Mouse (Mus musculus) thymus, postnatal 4 days (tissue): ENCODE results near the gene Phf21a.

ENCODE experiments used
- DNase-seq: peaks from one replicate; pipeline ENCODE4 v3.0.0; 2021

Gene Phf21a

DNA sequence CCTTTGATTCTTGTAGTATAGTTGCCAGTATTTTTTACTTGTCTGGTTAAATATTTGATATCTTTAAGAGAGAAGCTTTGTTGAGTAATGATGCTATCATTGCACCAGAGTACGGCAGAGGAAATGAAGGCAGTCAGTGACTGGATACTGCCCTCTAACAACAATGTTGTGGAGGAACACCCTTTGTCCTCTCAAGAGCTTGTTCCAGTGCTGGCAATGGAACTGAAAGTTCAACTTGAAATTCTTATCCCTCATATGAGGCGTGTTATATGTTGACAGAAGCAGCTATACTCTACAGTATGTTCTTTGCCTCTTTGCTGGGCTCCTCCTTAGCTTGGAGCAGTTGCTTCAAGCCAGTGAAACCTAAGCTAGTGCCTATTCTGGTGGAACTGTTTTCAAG is 147.4 kb downstream of the Phf21a start:
- no peak for DNase-seq

DNA sequence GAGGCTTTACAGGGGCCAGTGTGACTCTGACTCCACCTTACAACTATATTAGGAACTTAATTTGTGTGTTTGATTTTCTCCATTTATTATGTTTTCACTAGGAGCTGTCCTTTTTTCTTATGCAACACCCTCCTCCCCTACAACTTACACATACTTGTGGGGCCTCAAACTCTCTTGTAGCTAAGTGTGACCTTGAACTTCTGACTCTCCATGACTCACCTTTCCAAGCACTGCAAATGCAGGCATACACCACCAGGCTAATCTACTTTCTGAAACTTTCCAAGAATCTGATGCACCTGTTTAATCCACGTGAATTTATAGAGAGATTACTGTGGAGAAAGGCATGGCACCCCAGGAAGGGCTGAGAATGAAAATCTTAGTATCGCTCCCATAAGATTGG is 147.9 kb downstream of the Phf21a start:
- DNase-seq: no peak

DNA sequence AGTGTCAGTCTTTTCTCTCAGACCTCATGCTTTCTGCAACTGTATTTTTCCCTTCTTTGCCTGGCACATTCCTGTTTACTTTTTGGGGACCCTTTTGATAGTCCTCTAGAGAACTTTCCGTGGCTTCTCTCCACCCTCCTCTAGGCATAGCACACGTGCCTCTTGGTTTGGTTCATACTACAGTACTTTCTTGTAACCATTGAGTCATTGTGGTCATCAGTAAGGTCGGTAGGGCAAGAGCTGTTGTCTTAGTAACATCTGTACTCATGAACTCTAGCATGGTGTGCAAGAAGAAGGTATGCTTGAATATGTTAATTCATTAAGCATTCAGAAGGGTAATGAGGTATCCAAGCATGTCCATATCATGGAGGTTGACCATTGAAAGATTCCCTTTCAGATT is 148.4 kb downstream of the Phf21a start:
- no peak for DNase-seq

DNA sequence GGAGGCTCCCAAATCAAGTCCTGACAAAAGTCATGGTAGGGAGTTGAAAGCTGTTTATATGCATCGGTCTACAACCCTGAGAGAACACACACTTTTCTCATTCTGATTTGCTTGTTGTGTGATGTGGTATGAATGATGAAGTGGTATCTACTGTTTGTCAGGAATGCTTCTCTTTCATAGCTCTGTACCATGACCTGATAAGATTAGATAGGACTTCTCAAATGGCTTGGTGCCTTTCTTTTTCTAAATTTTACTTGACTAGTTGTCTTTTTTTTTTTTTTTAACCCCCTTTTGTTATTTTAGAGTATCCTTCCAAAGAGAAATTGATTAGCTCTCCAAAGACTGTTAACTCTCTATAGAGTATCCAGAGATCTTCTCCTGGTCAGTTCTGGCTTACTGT is 153.2 kb downstream of the Phf21a start:
- DNase-seq: no peak

DNA sequence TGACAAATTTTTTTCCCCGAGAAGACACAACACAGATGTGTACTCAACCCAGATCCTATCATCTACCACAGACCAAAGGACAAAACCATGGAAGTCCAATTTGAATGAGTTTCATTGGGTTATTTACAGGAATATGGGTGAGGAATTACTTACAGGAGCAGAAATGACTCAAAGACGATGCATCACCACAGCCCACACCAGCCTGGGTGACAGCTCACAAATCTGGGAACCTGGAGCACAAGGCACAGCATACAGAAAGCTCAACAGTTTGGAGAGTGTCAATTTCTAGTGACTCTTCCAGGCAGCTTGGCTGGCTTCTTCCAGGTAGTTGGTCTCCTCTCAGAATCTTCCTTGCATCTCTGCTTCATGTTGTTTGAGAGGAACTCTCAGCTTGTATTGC is 154.8 kb downstream of the Phf21a start:
- DNase-seq: no peak

DNA sequence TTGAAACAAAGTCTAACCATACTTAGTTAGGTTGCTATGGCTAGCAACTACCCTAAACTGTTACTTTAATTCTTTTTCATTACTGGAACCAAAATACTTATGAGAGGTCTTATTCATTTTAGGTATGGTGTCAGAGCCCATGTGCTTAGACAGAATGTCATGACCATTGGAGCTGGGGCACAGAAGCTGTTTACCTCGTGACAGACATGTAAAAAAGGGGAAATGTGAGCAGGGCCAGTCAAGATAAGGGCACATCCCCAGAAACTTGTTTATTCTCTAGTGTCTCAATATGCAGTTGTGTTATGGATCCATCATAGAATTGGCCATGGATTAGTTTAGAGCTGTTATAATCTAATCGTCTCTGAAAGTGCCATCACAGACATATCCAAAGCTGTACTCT is 157.6 kb downstream of the Phf21a start:
- no peak for DNase-seq

DNA sequence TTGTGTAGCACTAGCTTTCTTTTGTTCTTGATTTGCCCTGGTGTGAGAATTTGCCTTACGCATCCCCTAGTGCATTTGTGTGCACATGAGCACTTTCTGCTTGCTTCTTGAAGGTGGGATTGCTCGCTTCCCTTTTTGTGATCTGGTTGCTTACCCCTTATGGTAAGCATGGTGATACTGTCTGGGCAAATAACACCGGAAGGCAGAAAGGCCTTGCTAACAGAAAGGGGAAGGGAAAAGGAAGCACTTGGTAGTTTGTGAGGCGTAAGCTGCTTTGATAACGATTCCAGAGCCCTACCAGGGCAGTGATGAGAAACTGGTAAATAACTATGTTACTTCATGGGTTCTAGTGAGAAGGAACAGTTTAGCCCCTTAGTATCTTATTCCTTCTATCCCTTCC is 160.9 kb downstream of the Phf21a start:
- no peak for DNase-seq

DNA sequence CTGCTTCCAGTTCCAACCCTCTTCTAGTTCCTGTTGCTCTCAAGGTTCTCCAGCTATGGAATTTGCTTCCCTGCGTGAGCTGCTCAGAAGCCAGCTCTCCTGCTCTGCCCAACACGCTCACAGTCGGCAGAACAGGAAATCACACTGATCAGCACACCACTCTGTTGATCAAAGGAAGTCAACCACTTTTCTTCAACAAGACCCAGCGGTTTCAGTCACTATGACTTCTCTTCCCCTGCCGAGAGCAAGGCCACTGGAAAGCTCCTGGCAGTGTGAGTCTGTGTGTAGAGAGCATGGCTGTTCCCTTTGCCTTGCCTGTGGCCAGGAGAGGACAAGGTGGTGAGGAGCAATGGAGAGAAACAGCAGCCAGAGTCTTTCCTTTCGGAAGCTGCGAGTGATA is 163.2 kb downstream of the Phf21a start:
- peak; percentile 34 for DNase-seq

DNA sequence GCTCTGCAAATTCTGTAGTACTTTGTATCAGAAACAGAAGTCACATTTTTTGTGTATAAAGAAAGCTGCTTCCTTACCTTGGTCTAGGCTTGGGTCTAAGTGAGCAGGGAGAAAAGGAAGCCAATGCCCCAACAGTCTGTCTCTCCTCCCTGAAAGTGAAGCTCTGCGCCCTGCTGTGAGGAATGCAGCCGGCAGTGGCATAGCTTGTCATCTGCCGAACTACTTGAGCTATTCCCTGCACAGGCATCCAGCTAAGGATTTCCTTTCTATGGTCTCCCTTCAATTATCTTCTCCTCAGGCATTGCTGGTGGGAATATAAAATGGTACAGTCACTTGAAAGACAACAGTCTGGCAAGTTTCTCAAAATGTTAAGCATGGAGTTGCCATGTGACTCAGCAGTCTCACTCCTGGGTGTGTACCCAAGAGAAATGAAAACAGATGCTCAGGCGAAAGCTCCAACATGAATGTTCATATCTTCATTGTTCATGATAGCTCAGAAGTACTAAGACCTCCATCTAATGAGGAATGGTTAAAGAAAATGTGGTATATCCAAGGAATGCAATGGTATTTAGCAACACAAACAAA is 164.5 kb downstream of the Phf21a start:
- DNase-seq: no peak

DNA sequence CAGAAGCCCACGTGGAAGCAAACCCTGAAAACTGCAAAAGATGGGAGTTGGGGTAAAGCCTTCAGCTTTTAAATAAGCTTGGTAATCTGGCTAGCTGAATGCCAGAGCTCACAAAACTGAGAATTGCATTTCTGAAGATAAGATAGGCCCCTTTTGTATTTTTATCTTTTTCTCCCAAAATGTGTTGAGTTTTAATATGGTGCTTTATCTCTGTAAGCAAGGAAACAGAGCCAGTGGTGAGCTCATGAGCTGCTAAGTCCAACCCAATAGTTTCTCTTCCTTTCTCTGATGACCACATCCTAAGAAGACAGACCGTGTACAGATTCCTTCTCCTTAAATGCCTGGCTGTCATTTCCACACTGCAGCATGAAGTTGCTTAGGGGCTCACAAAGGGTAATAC is 167.0 kb downstream of the Phf21a start:
- no peak for DNase-seq

DNA sequence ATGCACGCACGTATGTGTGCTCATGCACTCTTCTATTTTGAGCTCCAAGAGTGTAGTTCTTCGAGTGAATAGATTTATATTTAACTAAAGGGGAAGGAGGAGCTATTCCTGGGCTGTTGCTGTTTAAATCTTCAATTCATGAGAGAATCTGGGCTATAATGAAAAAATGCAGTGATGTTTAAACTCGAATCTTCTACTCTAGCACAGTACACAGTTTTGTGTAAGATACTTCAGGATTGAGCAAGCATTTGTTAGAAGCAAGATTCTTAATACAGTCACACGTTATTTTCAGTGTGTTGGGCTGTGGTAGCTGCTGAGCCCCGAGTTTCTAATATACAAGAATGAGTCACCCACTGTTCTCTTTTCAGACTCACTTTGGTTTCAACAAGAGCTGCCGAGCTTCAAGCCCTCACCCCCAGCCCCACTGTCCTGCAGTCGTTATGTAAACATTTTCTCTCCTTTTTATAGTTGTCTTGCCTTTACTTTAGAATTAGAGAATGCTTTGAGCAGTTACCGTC is 173.2 kb downstream of the Phf21a start:
- no peak for DNase-seq

DNA sequence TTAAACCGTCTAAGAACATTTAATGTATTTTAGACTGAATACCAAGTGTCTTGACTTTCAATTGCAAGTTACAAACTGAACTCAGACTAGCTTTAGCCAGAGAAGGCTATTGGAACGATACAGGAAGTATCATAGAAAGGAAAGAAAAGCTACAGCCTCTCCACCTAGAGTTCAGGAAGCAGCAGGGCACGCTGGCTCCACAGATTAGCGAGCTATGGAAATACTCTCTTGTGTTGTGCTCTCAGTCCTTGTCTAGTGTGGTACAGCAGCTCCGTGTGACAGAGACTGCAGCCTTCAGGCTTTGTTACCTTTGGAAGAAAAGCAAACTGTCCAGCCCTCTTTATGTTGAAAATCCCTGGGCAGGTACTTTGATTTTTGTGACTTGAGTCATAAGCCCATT is 176.3 kb downstream of the Phf21a start:
- DNase-seq: no peak

DNA sequence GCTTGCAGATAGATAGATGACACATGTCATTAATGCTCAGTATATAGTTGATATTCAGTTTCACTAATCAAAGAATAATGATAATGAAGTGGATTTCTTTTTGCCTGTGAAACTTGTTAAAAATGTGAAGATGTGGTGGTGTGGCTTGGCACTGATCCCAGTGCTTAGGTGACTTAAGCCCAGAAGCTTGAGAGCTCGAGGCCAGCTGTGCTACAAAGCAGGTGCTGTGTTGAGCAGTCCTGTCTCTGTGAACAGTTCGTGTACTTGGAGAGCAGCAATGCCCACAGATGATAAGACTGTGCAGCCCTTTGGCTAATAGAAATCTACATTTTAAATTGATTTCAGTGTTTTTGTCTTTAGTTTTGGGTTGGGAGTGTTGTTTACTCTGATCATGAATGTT is 179.6 kb downstream of the Phf21a start:
- peak; percentile 10 for DNase-seq

DNA sequence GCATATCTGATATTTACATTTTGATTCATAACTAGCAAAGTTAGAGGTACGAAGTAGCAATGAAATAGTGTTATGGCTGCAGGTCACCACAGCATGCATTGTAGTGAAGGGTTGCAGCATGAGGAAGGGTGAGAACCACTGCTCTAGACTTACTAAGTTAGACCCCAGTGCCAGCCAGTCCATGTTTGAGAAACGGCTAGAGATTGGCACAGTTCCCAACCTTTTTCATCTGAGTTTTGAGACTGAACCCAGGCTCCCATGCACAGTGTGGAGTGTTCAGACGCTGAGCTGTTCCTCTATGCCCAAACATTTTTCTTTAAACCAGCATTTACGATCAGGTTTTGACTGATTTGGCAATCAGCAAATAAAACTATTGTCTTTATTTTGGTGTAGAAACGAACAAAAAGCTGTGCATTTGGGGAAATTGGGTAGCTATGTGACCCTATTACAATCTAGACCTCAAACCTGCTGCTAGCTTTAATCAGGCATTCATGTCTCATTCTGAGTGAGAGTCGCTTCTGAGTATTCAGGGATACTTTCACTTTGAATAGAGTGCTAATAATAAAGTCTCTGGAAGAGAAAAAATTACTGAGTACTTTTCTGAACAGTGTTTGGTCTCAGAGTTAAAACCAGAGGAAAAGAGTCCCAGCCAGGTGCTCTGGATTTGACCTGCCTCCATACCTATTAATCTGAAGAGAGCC is 180.3 kb downstream of the Phf21a start:
- DNase-seq: no peak

DNA sequence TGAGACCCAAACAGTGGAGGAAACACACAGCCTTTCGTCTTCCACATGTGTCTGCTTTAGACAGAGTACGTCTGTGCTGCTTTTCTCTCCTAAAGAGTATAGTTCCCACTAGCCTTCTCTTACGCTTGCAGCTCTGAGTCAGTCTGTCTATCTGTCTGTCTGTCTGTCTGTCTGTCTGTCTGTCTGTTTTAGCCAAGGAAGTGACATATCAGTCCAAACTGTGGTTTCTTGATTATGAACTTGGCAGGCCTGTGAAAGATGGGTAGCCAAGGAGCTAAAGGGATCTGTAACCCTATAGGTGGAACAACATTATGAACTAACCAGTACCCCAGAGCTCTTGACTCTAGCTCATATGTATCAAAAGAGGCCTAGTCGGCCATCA is 180.9 kb downstream of the Phf21a start:
- DNase-seq: no peak

DNA sequence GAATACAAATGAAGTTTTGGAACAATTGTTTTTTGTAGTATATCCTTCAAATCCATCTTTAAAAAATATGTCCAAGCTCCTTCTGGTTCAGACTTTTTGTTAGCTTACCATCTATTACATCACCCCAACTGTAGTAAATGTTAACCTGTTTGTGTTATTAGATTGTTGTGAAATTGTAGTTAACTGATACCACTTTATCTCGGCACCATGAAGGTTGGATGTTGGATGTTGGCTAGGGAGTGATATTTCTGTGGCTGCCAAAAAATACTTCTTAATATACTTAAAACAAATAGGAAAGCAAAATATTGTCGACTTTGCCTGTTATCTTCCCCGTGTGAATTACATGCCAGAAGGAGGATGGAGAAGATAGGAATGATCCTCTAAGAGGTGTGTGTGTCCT is 184.9 kb downstream of the Phf21a start:
- no peak for DNase-seq

DNA sequence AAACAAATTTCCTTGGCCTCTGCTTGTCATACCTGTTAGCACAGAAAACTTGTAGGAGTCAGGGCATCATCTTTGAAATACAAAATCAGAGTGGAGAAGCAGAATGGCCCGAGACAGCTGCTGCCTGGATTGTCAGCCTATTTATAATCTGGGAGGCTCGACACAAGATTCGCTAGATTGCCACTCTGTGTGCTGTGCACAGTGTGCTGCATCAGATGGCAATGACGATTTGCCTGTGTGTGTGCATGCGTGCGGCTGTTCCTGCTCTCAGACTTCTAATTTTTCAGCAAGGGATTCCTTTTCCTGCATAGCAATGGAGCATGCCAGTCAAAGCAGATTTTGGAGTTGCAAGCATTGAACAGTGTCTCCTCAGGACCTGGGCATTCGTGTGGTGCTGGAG is 185.7 kb downstream of the Phf21a start:
- DNase-seq: no peak

DNA sequence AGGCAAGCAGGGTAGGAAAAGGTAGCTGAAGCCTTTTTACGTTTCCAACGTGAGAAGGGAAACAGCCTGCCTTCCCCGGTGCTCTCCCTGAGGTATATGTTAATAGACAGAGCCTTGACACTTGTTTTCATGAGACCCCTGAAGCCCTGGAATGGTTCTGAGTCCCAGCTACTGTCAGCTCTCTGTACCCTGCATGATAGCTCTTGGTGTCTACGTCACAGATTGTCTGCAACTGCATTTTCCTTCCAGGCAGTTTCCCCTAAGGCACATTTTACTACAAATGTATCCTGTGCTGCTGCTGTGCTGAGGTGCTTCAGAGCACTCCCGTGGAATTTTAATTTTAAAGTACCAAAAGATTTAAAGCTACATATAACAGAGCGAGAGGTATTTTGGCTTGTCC is 186.5 kb downstream of the Phf21a start:
- DNase-seq: no peak

DNA sequence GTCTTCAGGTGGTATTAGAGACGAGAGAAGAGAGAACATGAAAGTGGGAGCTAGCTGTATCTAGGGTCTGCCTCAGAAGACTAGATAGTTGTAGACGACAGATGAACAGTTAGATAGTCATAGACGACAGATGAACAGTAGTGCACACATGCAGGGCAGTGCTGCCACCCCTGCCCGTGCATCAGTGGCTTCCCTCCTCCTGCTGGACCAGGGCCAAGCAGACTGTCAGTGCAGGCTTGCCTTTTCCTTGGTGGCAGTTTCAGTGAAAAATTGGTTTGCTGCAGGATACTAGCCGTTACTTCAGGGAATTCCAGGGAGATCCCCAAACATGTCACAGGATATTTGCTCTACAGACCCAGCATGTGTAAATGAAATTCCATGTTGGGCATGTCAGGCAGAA is 192.7 kb downstream of the Phf21a start:
- no peak for DNase-seq

DNA sequence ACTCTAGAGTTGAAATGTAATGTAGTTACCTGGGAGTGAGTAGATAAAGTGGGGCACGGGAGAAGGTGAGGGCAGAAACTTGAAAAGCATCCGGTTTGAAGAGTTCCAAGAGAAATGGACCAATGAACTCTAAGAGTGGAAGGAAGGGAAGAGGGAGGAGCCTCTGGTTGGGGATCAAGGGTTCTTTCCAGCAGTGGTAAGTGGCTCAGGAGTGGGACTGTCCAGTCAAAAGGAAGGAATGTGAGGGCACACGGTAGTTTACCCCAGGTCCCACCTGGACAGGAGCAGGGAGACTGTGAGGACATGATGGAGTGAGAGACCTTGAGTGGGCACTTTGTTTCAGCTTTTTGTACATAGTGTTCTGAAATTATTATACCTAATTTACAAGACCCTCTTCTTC is 196.4 kb downstream of the Phf21a start:
- no peak for DNase-seq

DNA sequence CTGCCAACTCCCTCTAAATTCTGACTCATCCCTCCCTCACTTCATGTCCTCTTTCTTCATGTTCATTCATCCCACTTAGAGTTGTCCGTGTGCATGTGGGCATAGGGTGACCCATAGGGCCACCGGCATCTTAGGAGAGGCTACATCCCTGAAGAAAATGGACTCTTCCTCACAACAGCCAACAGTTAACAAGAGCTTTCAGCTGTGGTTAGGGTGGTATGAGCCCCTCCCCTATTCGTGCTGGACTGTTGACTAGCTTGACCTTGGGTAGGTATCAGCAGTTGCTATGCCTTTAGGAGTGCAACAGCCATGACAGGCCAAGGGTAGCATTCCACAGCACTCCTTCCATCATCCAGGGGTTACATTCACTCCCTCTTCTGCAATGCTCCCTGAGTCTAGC is 198.6 kb downstream of the Phf21a start:
- DNase-seq: no peak

DNA sequence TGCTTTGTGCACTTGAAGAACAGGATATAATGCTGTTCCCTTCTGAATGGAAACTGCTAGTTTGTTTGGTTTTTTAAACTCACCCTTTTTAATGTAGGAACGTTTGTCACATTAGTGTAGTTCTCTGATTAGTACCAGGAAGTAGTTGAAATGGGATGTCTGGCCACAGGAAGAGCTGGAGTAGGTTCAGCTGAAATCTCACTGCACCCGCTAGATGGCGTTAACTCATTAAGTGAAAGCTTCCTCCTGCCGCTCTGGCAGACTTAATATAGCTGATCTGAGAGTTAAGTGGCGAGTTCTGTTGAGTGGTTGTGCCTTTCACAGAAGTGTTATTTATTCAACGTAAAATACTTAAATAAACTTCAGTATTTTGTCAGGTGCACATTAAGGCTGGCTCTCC is 203.5 kb downstream of the Phf21a start:
- peak; percentile 87 for DNase-seq

DNA sequence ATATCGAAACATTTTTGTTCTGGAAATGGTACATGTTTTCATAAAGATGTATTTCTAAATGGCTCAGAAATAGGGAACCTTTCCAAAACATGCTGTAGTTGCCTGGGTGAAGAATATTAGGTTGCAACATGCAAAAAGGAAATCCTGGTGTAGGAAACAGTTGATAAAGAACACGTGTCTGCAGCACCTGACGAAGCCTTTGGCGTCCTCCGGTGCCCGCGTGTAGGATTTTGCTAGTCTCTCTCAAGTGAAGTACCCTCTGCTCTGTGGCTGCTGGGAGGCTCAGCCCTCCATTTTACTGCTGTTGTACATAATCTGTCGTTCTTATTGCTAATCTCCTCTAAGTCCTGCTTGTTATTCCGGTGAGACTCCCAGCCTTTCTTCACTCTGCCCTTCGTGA is 207.0 kb downstream of the Phf21a start:
- no peak for DNase-seq

DNA sequence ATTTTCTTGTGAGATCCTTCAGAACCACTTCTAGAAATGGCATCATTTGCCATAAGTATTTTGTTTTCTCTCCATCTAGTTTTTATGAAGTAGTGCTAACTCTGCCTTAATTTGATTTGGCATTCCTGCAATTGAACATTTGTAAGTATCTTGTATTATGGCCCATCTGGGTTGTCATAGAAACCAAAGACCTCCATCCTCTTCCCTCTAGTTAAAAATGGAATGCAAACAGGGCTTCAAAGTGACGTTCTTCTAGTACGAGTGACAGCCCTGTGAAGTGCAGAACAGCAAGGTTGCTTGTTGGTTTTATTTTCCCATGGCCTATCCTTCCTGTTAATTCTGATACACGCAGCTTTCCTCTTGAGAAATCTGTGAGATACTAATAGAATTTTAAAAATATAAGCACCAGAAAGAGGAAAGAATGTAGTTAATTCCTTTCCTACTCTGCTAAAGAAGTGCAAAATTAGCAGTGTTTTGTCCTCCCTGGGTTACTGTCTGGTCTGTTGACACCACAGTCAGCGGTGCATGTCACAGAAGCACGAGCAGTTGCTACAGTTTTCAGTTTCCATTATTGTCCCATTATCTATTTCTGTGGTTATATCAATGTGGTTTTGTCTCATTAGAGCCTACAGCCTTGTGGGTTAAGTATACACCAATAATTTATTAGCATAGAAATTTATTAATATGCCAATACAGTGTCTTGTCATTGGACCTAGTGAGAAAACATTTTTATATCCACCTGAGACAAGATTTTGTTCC is 209.1 kb downstream of the Phf21a start:
- no peak for DNase-seq
